Mouse (Mus musculus): ENCODE results near the gene Atp13a5. TPM values are rescaled to one million over a fixed set of nuclear protein-coding genes. Genes with fewer than 3 reads are reported as not detected.

Atp13a5 gene
- not detected in 4 replicates for total RNA-seq (2023)

DNA sequence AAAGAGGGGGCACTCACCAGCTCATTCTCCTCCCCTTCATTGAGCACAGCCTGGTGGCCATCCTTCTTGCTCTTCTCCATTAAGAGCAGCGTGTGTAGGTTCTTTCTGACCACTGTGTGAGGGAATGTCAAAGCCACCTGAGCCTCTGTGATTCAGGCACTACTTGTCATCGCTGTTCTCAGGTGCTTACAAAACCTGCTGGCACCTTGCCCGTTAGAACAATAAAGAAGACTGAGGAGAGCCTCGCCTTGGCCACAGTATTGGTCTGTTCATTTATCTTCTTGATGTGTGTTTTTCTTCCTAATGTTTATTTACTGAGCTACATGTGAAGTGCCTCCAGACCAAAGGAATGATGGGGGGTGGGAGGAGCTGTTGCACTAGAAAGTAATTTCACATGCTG lies at the start of gene Atp13a5:
Atp13a5 (minus strand) TSS at position 275 of the 400 bp plus-strand sequence.

DNA sequence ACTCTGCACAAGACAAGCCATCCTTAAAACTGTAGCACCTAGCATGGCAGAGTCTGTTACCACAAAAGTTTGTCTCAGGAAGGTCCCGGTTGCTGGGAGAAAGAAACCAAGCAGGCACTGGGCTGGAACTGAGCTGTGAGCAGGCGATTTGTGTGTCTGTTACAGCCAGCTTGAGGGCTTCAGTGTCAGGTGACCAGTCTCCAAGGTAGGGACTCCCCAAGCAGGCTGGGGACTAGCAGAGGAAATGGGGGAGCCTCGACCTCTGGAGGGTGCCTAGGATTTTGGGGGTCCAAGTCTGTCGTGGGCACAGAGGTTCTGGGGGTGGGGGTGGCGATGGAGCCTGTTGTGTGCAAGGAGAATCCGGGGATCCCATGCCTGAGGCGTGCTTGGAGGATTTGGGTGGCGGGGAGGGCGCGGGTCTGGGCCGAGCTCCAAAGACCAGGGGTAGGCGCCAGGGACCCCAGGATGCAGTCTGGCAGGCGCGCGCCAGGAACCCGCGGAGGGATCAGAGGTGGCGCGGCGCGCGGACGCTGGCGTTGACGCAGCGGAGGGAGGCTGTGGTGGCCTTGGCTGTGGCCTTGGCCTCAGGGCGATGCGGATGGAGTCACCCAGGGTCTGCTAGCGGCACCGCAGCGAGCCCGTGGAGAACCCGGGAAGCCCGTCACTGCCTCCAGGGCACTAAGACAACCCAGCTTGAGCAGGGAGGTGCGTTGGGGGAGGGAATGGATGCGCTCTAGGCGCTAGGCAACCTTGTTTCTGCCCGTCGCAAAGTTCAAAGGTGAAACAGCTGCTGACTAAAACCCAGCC lies 168.7 kb downstream of the Atp13a5 start, which contains the start of gene Hrasls:
Hrasls (plus strand) TSS at position 91 of the 807 bp plus-strand sequence.

Other genes with a start within 250 kb of the Atp13a5 start
- not detected in 4 replicates for gene Hrasls, start 169.0 kb downstream of the Atp13a5 start, total RNA-seq (2023)
- not detected in 4 replicates for gene Atp13a4, start 166.1 kb upstream of the Atp13a5 start, total RNA-seq (2023)
- 37.6 to 42.1 TPM (median 40.3 TPM) in 4 replicates for gene Opa1, start 200.6 kb upstream of the Atp13a5 start, total RNA-seq (2023)